Mouse (Mus musculus): ENCODE measurements at regions not wholly inside any gene's neighbourhood (a gene's known extent, or its start where the extent isn't known, plus 50 kb on each side); places are given as distances from the start of the nearest gene placed in this dataset.

DNA sequence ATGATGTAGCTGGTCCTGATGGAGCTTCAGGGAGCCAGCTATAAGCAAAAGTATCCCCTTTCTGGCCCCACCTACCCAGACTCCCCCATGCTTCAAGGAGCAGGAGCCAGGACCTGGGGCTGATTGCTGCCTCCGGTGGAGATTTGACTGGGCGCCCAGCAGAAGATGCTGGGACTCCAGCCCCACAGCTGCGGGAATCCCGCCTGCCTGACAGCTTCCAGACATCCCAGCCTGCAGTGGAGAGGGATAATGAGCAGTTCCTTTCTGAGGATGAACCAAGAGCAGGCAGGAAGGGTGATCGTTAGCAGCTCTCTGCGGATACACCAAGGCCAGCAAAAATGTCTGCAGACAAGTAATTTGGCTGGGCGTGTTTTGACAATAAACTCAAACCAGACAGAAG is 376.6 kb downstream of the Hs3st3b1 start:
- Histone ChIP-seq H3K4me1 (ENCODE audit: control insufficient read depth, insufficient read depth, low read length) (peaks cover 7% of the 10 kb centered on the region), H3K9me3 (ENCODE audit: control insufficient read depth, low read length) (no peaks in the 10 kb centered on the region), H3K4me3 (replicated peaks; ENCODE audit: low read length) (no peak overlapping the region), H3K9ac (ENCODE audit: low read depth, low read length, severe bottlenecking) (no peak overlapping the region), H3K27me3 (ENCODE audit: control insufficient read depth, insufficient read depth, low read length) (no peaks in the 10 kb centered on the region), H3K36me3 (ENCODE audit: control insufficient read depth, insufficient read depth, low read length) (no peaks in the 10 kb centered on the region), H3K4me2 (replicated peaks; ENCODE audit: low read depth, low read length, severe bottlenecking) (no peak overlapping the region; the same call in 1 of the 2 replicates), H3K27ac (replicated peaks; ENCODE audit: low read depth, low read length) (no peak overlapping the region)
- WGBS, result 3% methylated on average over 7 of the region's 7 CpGs
- TF ChIP-seq POLR2A (IDR thresholded peaks at IDR 0.05; ENCODE audit: borderline replicate concordance, extremely low read depth, insufficient read depth, insufficient read length), result no peak
- ATAC-seq (ENCODE audit: low FRiP score, low read depth) (peak; percentile 76), DNase-seq (ENCODE audit: low spot score) (peak; percentile 73)

DNA sequence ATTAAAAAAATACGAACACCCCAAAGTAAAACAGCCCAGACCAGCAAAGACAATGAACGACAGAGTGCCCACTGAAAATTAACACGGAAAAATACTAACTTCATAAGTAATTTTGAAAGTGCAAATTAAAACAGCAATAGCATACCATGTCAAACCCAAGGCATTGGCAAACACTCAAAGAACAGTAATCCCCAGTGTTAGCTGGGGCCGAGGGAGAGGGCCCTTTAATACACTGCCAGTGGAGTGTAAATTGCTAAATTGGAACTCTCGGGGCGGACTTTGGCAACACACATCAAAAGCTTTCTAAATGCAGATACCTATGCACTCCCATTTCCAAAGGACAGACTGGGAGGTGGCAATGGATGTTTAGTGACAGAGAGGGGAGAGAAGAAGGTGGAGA is 361.6 kb downstream of the Hs3st3b1 start:
- Histone ChIP-seq H3K9me3 (ENCODE audit: control insufficient read depth, low read length) (no peaks in the 10 kb centered on the region), H3K4me3 (replicated peaks; ENCODE audit: low read length) (no peak overlapping the region), H3K4me2 (replicated peaks; ENCODE audit: low read depth, low read length, severe bottlenecking) (no peak overlapping the region), H3K36me3 (ENCODE audit: control insufficient read depth, insufficient read depth, low read length) (no peaks in the 10 kb centered on the region), H3K27me3 (ENCODE audit: control insufficient read depth, insufficient read depth, low read length) (no peaks in the 10 kb centered on the region), H3K4me1 (ENCODE audit: control insufficient read depth, insufficient read depth, low read length) (peaks cover 12% of the 10 kb centered on the region), H3K9ac (ENCODE audit: low read depth, low read length, severe bottlenecking) (no peak overlapping the region), H3K27ac (replicated peaks; ENCODE audit: low read depth, low read length) (no peak overlapping the region)
- no peak for TF ChIP-seq POLR2A (IDR thresholded peaks at IDR 0.05; ENCODE audit: borderline replicate concordance, extremely low read depth, insufficient read depth, insufficient read length)
- ATAC-seq (ENCODE audit: low FRiP score, low read depth), result no peak
- WGBS, result 48% methylated on average over 6 of the region's 6 CpGs
- DNase-seq (ENCODE audit: low spot score), result no peak

DNA sequence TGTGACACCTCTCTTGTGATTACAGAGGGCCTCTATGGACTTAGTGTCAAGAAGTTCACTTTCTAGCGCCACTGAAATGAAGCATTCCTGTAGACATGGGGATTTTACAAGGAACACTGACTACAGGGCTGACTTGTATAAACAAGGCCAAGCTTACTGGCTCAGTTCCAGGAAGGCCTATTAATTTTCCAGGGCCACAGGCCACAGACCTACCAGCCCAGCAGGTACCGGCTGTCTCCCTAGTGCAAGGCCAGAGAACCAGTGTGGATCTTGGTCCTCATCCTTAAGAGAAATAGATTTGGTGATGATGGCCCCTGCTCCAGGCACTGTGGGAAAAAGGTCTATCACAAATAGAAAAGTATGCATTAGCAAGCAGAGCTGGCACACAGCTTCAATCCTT is 359.4 kb downstream of the Hs3st3b1 start:
- DNase-seq (ENCODE audit: low spot score) (no peak), ATAC-seq (ENCODE audit: low FRiP score, low read depth) (no peak)
- Histone ChIP-seq H3K4me3 (replicated peaks; ENCODE audit: low read length) (no peak overlapping the region), H3K9ac (ENCODE audit: low read depth, low read length, severe bottlenecking) (no peak overlapping the region), H3K27me3 (ENCODE audit: control insufficient read depth, insufficient read depth, low read length) (no peaks in the 10 kb centered on the region), H3K4me2 (replicated peaks; ENCODE audit: low read depth, low read length, severe bottlenecking) (no peak overlapping the region), H3K36me3 (ENCODE audit: control insufficient read depth, insufficient read depth, low read length) (no peaks in the 10 kb centered on the region), H3K27ac (replicated peaks; ENCODE audit: low read depth, low read length) (no peak overlapping the region), H3K9me3 (ENCODE audit: control insufficient read depth, low read length) (no peaks in the 10 kb centered on the region), H3K4me1 (ENCODE audit: control insufficient read depth, insufficient read depth, low read length) (peaks cover 17% of the 10 kb centered on the region)
- TF ChIP-seq POLR2A (IDR thresholded peaks at IDR 0.05; ENCODE audit: borderline replicate concordance, extremely low read depth, insufficient read depth, insufficient read length), result no peak
- WGBS, result 21% methylated on average over 2 of the region's 2 CpGs

DNA sequence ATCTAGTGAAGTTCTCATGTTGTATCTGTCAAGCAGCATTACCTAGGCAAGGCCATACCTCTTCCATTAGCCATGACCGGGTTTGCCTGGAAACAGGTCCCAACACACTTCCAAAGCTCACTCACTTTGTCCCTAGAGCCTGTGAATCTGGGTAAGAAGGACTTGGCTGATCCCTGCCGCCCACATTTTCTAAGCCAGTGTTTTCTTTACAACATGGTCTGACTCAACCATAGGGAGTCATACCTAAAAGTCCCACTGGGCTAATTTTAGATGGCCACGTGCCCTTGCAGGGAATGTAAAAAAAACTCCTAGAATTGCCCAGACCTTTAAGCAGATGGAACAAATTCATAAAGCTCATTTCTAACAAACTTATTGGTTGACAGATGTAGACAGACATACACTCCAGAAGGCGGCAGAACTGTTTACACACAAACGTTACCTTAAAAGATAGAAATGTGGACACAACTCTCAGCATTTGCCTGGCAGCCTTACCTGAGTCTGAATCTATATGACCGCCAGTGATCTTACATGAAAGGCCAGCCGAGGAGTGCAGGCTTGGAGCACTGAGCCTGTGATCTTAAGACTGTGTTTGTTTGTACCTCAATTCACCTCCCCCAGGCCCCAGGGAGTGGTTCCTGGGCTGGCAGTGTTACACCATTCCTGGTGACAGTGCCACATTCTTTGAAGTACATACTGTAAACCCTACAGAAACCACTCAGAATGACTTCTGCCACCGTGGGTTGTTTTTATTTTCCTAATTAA is 356.4 kb downstream of the Hs3st3b1 start:
- Histone ChIP-seq H3K27ac (replicated peaks; ENCODE audit: low read depth, low read length) (no peak overlapping the region), H3K9me3 (ENCODE audit: control insufficient read depth, low read length) (no peaks in the 10 kb centered on the region), H3K4me3 (replicated peaks; ENCODE audit: low read length) (no peak overlapping the region), H3K4me1 (ENCODE audit: control insufficient read depth, insufficient read depth, low read length) (peaks cover 14% of the 10 kb centered on the region), H3K4me2 (replicated peaks; ENCODE audit: low read depth, low read length, severe bottlenecking) (no peak overlapping the region), H3K36me3 (ENCODE audit: control insufficient read depth, insufficient read depth, low read length) (no peaks in the 10 kb centered on the region), H3K27me3 (ENCODE audit: control insufficient read depth, insufficient read depth, low read length) (no peaks in the 10 kb centered on the region), H3K9ac (ENCODE audit: low read depth, low read length, severe bottlenecking) (no peak overlapping the region)
- ATAC-seq (ENCODE audit: low FRiP score, low read depth), result no peak
- 47% methylated on average over 8 of the region's 8 CpGs for WGBS
- DNase-seq (ENCODE audit: low spot score), result no peak
- no peak for TF ChIP-seq POLR2A (IDR thresholded peaks at IDR 0.05; ENCODE audit: borderline replicate concordance, extremely low read depth, insufficient read depth, insufficient read length)

DNA sequence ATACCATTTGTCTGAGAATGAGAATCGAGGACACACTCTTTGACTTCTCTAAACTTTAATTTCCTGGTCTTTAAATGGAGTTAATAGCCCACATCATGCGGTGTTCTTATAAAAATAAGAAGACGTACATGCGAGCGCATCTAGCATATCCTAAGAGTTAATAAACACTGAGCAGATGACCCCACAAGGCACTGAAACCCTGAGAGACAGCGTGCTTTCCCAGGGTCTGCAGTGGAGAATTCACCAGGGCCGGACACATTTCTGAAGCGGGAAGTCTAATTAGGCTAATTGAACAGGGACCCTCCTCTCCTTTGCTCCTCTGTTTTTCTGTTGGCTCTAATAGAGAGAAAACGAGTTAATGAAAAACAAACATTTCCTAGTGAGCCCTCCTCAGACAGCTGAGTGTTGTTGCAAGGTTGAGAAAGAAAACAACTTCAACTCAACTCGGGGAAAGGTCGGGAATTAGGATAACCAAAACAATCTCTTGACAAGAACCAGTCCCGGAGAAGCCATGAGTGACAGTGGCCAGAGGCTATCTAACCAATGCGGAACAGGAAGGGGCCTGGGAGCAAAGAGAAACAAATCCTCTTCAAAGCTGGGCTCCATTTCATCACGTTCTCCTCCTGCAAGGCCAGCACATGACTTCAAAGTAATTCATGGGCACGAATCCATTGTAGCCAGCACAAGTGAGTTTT is 352.2 kb downstream of the Hs3st3b1 start:
- 29% methylated on average over 15 of the region's 15 CpGs for WGBS

More for the DNA sequence above, 352.2 kb downstream of the Hs3st3b1 start:
- no peaks in the 10 kb centered on the region for H3K36me3 ChIP-seq (ENCODE audit: control insufficient read depth, insufficient read depth, low read length)
- H3K9ac ChIP-seq (ENCODE audit: low read depth, low read length, severe bottlenecking), result no peak overlapping the region
- no peak overlapping the region for H3K4me3 ChIP-seq (replicated peaks; ENCODE audit: low read length)
- peaks cover 9% of the 10 kb centered on the region; the same call in 1 of the 2 replicates for H3K4me1 ChIP-seq (ENCODE audit: control insufficient read depth, insufficient read depth, low read length)
- H3K27me3 ChIP-seq (ENCODE audit: control insufficient read depth, insufficient read depth, low read length), result no peaks in the 10 kb centered on the region
- DNase-seq (ENCODE audit: low spot score) (no peak), ATAC-seq (ENCODE audit: low FRiP score, low read depth) (no peak)
- H3K27ac ChIP-seq (replicated peaks; ENCODE audit: low read depth, low read length), result no peak overlapping the region
- H3K4me2 ChIP-seq (replicated peaks; ENCODE audit: low read depth, low read length, severe bottlenecking), result no peak overlapping the region
- H3K9me3 ChIP-seq (ENCODE audit: control insufficient read depth, low read length), result no peaks in the 10 kb centered on the region
- TF ChIP-seq POLR2A (IDR thresholded peaks at IDR 0.05; ENCODE audit: borderline replicate concordance, extremely low read depth, insufficient read depth, insufficient read length), result no peak

All from limb, embryonic 14.5 days (tissue).